Mouse (Mus musculus): Measurements from ENCODE around the gene Dck.

GRCm38 (mm10) chr5:88716983-88717382, 47.8 kb upstream of the Dck start:
- TF ChIP-seq CTCF (IDR thresholded peaks at IDR 0.05; ENCODE audit: low read depth) = no peak
- TF ChIP-seq EP300 (IDR thresholded peaks at IDR 0.05; ENCODE audit: low read depth) = no peak

Data from heart, postnatal 0 days (tissue).